Mouse (Mus musculus): ENCODE measurements at regions not wholly inside any gene's neighbourhood (a gene's known extent, or its start where the extent isn't known, plus 50 kb on each side); places are given as distances from the start of the nearest gene placed in this dataset.

- no peak for TF ChIP-seq EP300 (IDR thresholded peaks at IDR 0.05; ENCODE audit: insufficient read depth, low read depth, low read length)
- no peak for TF ChIP-seq CTCF (IDR thresholded peaks at IDR 0.05; ENCODE audit: low read depth, low read length)
- no peak for TF ChIP-seq POLR2A (IDR thresholded peaks at IDR 0.05; ENCODE audit: insufficient read depth, low read length)
These were observed 134.7 kb upstream of the Foxa2 start for GRCm38 (mm10) chr2:148181518-148181917.
